Mouse (Mus musculus): ENCODE data around the gene Map4. TPM values are rescaled to one million over a fixed set of nuclear protein-coding genes. Genes with fewer than 3 reads are reported as not detected.
"Not testable (repeated sequence)": the region's sequence is repeated elsewhere in the genome, so short reads cannot be mapped to it uniquely, and the experiment has no call there.

The Map4 gene
- polyA plus RNA-seq, 1 experiment from 2014 or later, result 79.9 TPM

- WGBS, result 85% methylated on average over 7 of the region's 7 CpGs
- no peak overlapping the region for H3K4me2 ChIP-seq (ENCODE audit: low read length)
- H3K27me3 ChIP-seq (ENCODE audit: control insufficient read depth, insufficient read depth, low read length), result no peaks in the 10 kb centered on the region
- H3K9ac ChIP-seq (ENCODE audit: low read length), result no peak overlapping the region
- ATAC-seq (ENCODE audit: insufficient number of reproducible peaks, insufficient read depth, low FRiP score, low read depth), result no peak
- no peak overlapping the region for H3K27ac ChIP-seq (replicated peaks in 1 of 2; ENCODE audit: control insufficient read depth in 1 of 2, insufficient read depth in 1 of 2, low read depth in 2 of 2, low read length in 2 of 2)
- no peaks in the 10 kb centered on the region for H3K9me3 ChIP-seq (ENCODE audit: control insufficient read depth, low read length)
- no peak overlapping the region for H3K4me3 ChIP-seq (ENCODE audit: control insufficient read depth in 1 of 2, insufficient read depth in 1 of 2, low read depth in 1 of 2, low read length in 2 of 2)
- H3K4me1 ChIP-seq (ENCODE audit: control insufficient read depth in 2 of 2, insufficient read depth in 2 of 2, low read length in 2 of 2), result peaks cover 0 to 8% of the 10 kb centered on the region in 2 experiments; a peak in 3 of 4 replicates
- H3K36me3 ChIP-seq (ENCODE audit: control insufficient read depth, insufficient read depth, low read length), result peaks cover 43% of the 10 kb centered on the region
Measured at GRCm38 (mm10) chr9:110062405-110062804, 131.1 kb downstream of the Map4 start.

- ATAC-seq (ENCODE audit: insufficient number of reproducible peaks, insufficient read depth, low FRiP score, low read depth), result no peak
- WGBS, result 91% methylated on average over 6 of the region's 6 CpGs
- Histone ChIP-seq H3K27me3 (ENCODE audit: control insufficient read depth, insufficient read depth, low read length) (no peaks in the 10 kb centered on the region), H3K4me2 (ENCODE audit: low read length) (no peak overlapping the region), H3K36me3 (ENCODE audit: control insufficient read depth, insufficient read depth, low read length) (peaks cover 48% of the 10 kb centered on the region), H3K27ac (replicated peaks in 1 of 2; ENCODE audit: control insufficient read depth in 1 of 2, insufficient read depth in 1 of 2, low read depth in 2 of 2, low read length in 2 of 2) (no peak overlapping the region), H3K9ac (ENCODE audit: low read length) (no peak overlapping the region), H3K4me3 (ENCODE audit: control insufficient read depth in 1 of 2, insufficient read depth in 1 of 2, low read depth in 1 of 2, low read length in 2 of 2) (no peak overlapping the region), H3K4me1 (ENCODE audit: control insufficient read depth in 2 of 2, insufficient read depth in 2 of 2, low read length in 2 of 2) (peaks cover 0 to 8% of the 10 kb centered on the region in 2 experiments; a peak in 3 of 4 replicates), H3K9me3 (ENCODE audit: control insufficient read depth, low read length) (no peaks in the 10 kb centered on the region)
Measured at GRCm38 (mm10) chr9:110062861-110063260, 131.6 kb downstream of the Map4 start.

- no peaks in the 10 kb centered on the region for H3K27me3 ChIP-seq (ENCODE audit: control insufficient read depth, insufficient read depth, low read length)
- no peaks in the 10 kb centered on the region for H3K4me1 ChIP-seq (ENCODE audit: control insufficient read depth in 2 of 2, insufficient read depth in 2 of 2, low read length in 2 of 2)
- no peak overlapping the region for H3K4me3 ChIP-seq (ENCODE audit: control insufficient read depth in 1 of 2, insufficient read depth in 1 of 2, low read depth in 1 of 2, low read length in 2 of 2)
- peaks cover 66% of the 10 kb centered on the region for H3K36me3 ChIP-seq (ENCODE audit: control insufficient read depth, insufficient read depth, low read length)
- ATAC-seq (ENCODE audit: insufficient number of reproducible peaks, insufficient read depth, low FRiP score, low read depth), result no peak
- H3K4me2 ChIP-seq (ENCODE audit: low read length), result no peak overlapping the region
- no peak overlapping the region for H3K27ac ChIP-seq (replicated peaks in 1 of 2; ENCODE audit: control insufficient read depth in 1 of 2, insufficient read depth in 1 of 2, low read depth in 2 of 2, low read length in 2 of 2)
- H3K9ac ChIP-seq (ENCODE audit: low read length), result no peak overlapping the region
- no peaks in the 10 kb centered on the region for H3K9me3 ChIP-seq (ENCODE audit: control insufficient read depth, low read length)
Measured at GRCm38 (mm10) chr9:110064641-110065040, 133.4 kb downstream of the Map4 start.

- peaks cover 6 to 17% of the 10 kb centered on the region in 2 experiments for H3K4me1 ChIP-seq (ENCODE audit: control insufficient read depth in 2 of 2, insufficient read depth in 2 of 2, low read length in 2 of 2)
- H3K4me2 ChIP-seq (ENCODE audit: low read length), result no peak overlapping the region
- H3K27ac ChIP-seq (replicated peaks in 1 of 2; ENCODE audit: control insufficient read depth in 1 of 2, insufficient read depth in 1 of 2, low read depth in 2 of 2, low read length in 2 of 2), result no peak overlapping the region
- no peaks in the 10 kb centered on the region for H3K27me3 ChIP-seq (ENCODE audit: control insufficient read depth, insufficient read depth, low read length)
- H3K9me3 ChIP-seq (ENCODE audit: control insufficient read depth, low read length), result no peaks in the 10 kb centered on the region
- H3K36me3 ChIP-seq (ENCODE audit: control insufficient read depth, insufficient read depth, low read length), result peaks cover 92% of the 10 kb centered on the region
- H3K4me3 ChIP-seq (ENCODE audit: control insufficient read depth in 1 of 2, insufficient read depth in 1 of 2, low read depth in 1 of 2, low read length in 2 of 2), result no peak overlapping the region
- ATAC-seq (ENCODE audit: insufficient number of reproducible peaks, insufficient read depth, low FRiP score, low read depth), result no peak
- WGBS, result 80% methylated on average over 6 of the region's 6 CpGs
- H3K9ac ChIP-seq (ENCODE audit: low read length), result no peak overlapping the region
Measured at GRCm38 (mm10) chr9:110068745-110069144, 137.5 kb downstream of the Map4 start.

GRCm38 (mm10) chr9:110070358-110070757 lies 139.1 kb downstream of the Map4 start:
- peaks cover 92% of the 10 kb centered on the region for H3K36me3 ChIP-seq (ENCODE audit: control insufficient read depth, insufficient read depth, low read length)

GRCm38 (mm10) chr9:110071011-110071410 lies 139.8 kb downstream of the Map4 start:
- H3K9ac ChIP-seq (ENCODE audit: low read length), result peak overlapping the region; percentile 2; the same call in 1 of the 2 replicates
- H3K9me3 ChIP-seq (ENCODE audit: control insufficient read depth, low read length), result no peaks in the 10 kb centered on the region
- peaks cover 6 to 17% of the 10 kb centered on the region in 2 experiments for H3K4me1 ChIP-seq (ENCODE audit: control insufficient read depth in 2 of 2, insufficient read depth in 2 of 2, low read length in 2 of 2)
- no peaks in the 10 kb centered on the region for H3K27me3 ChIP-seq (ENCODE audit: control insufficient read depth, insufficient read depth, low read length)
- no peak overlapping the region for H3K4me3 ChIP-seq (ENCODE audit: control insufficient read depth in 1 of 2, insufficient read depth in 1 of 2, low read depth in 1 of 2, low read length in 2 of 2)
- ATAC-seq (ENCODE audit: insufficient number of reproducible peaks, insufficient read depth, low FRiP score, low read depth), result no peak
- no peak overlapping the region for H3K4me2 ChIP-seq (ENCODE audit: low read length)
- peaks cover 97% of the 10 kb centered on the region for H3K36me3 ChIP-seq (ENCODE audit: control insufficient read depth, insufficient read depth, low read length)
- peak overlapping the region; percentile 63 to 82; a peak in 3 of 4 replicates for H3K27ac ChIP-seq (replicated peaks in 1 of 2; ENCODE audit: control insufficient read depth in 1 of 2, insufficient read depth in 1 of 2, low read depth in 2 of 2, low read length in 2 of 2)
- WGBS, result 71% methylated on average over 4 of the region's 4 CpGs

More at GRCm38 (mm10) chr9:110070358-110070757, 139.1 kb downstream of the Map4 start:
- Histone ChIP-seq H3K4me1 (ENCODE audit: control insufficient read depth in 2 of 2, insufficient read depth in 2 of 2, low read length in 2 of 2) (peaks cover 6 to 17% of the 10 kb centered on the region in 2 experiments), H3K4me3 (ENCODE audit: control insufficient read depth in 1 of 2, insufficient read depth in 1 of 2, low read depth in 1 of 2, low read length in 2 of 2) (no peak overlapping the region), H3K27me3 (ENCODE audit: control insufficient read depth, insufficient read depth, low read length) (no peaks in the 10 kb centered on the region), H3K27ac (replicated peaks in 1 of 2; ENCODE audit: control insufficient read depth in 1 of 2, insufficient read depth in 1 of 2, low read depth in 2 of 2, low read length in 2 of 2) (peak overlapping the region; percentile 63 to 82), H3K4me2 (ENCODE audit: low read length) (no peak overlapping the region), H3K9me3 (ENCODE audit: control insufficient read depth, low read length) (no peaks in the 10 kb centered on the region), H3K9ac (ENCODE audit: low read length) (no peak overlapping the region)
- peak; percentile 68 for ATAC-seq (ENCODE audit: insufficient number of reproducible peaks, insufficient read depth, low FRiP score, low read depth)
- 32% methylated on average over 9 of the region's 9 CpGs for WGBS

- ATAC-seq (ENCODE audit: insufficient number of reproducible peaks, insufficient read depth, low FRiP score, low read depth), result no peak
- Histone ChIP-seq H3K36me3 (ENCODE audit: control insufficient read depth, insufficient read depth, low read length) (peaks cover 92% of the 10 kb centered on the region), H3K9me3 (ENCODE audit: control insufficient read depth, low read length) (no peaks in the 10 kb centered on the region), H3K4me1 (ENCODE audit: control insufficient read depth in 2 of 2, insufficient read depth in 2 of 2, low read length in 2 of 2) (peaks cover 6 to 17% of the 10 kb centered on the region in 2 experiments), H3K27me3 (ENCODE audit: control insufficient read depth, insufficient read depth, low read length) (no peaks in the 10 kb centered on the region), H3K9ac (ENCODE audit: low read length) (no peak overlapping the region), H3K4me2 (ENCODE audit: low read length) (no peak overlapping the region), H3K4me3 (ENCODE audit: control insufficient read depth in 1 of 2, insufficient read depth in 1 of 2, low read depth in 1 of 2, low read length in 2 of 2) (no peak overlapping the region), H3K27ac (replicated peaks in 1 of 2; ENCODE audit: control insufficient read depth in 1 of 2, insufficient read depth in 1 of 2, low read depth in 2 of 2, low read length in 2 of 2) (no peak overlapping the region)
- 8% methylated on average over 1 of the region's 1 CpGs for WGBS
Measured at GRCm38 (mm10) chr9:110071843-110072242, 140.6 kb downstream of the Map4 start.

- not testable (repeated sequence) for H3K27ac ChIP-seq (replicated peaks in 1 of 2; ENCODE audit: control insufficient read depth in 1 of 2, insufficient read depth in 1 of 2, low read depth in 2 of 2, low read length in 2 of 2); H3K4me2 ChIP-seq (ENCODE audit: low read length); H3K9me3 ChIP-seq (ENCODE audit: control insufficient read depth, low read length); H3K4me3 ChIP-seq (ENCODE audit: control insufficient read depth in 1 of 2, insufficient read depth in 1 of 2, low read depth in 1 of 2, low read length in 2 of 2); H3K9ac ChIP-seq (ENCODE audit: low read length); ATAC-seq (ENCODE audit: insufficient number of reproducible peaks, insufficient read depth, low FRiP score, low read depth); H3K27me3 ChIP-seq (ENCODE audit: control insufficient read depth, insufficient read depth, low read length)
- Histone ChIP-seq H3K36me3 (ENCODE audit: control insufficient read depth, insufficient read depth, low read length) (peaks cover 92% of the 10 kb centered on the region), H3K4me1 (ENCODE audit: control insufficient read depth in 2 of 2, insufficient read depth in 2 of 2, low read length in 2 of 2) (peaks cover 9 to 18% of the 10 kb centered on the region in 2 experiments)
- WGBS, result 82% methylated on average over 4 of the region's 7 CpGs
Measured at GRCm38 (mm10) chr9:110076468-110076867, 145.2 kb downstream of the Map4 start.

Measured in heart, embryonic 14.5 days (tissue).